9 mouse cellular contexts compared by ENCODE assay signal in the genomic region with DNA sequence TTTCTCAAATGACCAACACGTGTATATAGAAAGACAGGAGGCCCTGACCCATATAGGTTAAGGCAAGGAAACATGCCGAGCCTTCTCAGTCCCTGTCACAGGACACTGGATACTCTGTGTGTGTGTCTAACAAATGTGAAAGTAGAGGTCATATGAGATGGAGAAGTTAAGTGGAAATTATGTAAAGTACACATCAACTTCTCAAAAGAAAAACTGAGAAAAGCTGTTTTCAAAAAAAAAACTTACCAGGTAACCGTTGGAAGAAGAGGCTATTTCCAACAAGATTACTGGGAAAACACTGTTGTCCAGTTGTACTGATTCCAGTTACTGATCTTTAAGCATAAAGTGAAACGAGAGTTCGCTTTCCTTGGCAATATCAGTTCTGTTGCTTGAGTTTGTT. TPM values are rescaled to one million over a fixed set of nuclear protein-coding genes. Genes with fewer than 3 reads are reported as not detected.
A peak's percentile ranks its signal among the peaks of the same experiment; 100 is the strongest.
DNase-seq lines count a peak whose midpoint lies in the region; ATAC-seq lines count a peak whose summit lies in the region.
"Had no signal": no experiment of that assay in that cellular context is flagged by ENCODE, and none has a peak within 500 bp of the region (broad histone marks: within the 10 kb centered on the region; RNA-seq: fewer than 3 reads in every experiment).

No protein-coding gene starts in this region.

- DNase-seq in liver, embryonic 11.5 days (ENCODE audit: low spot score), result no peak
- DNase-seq in liver, result no peak
- DNase-seq in splenic B cell, adult 2 months (ENCODE audit: low read depth, low spot score), result peak; percentile 44
- no peak for DNase-seq in cerebellum, postnatal 10 days
- DNase-seq: cerebellum, adult 18-20 months; gastrocnemius, postnatal 14 days had no signal

- no peak for ATAC-seq in liver, embryonic 11.5 days (replicated peaks; ENCODE audit: low FRiP score)
- ATAC-seq in forebrain, embryonic 13.5 days, result no peak
- no peak for ATAC-seq in limb, embryonic 15.5 days (ENCODE audit: insufficient number of reproducible peaks, low FRiP score, low TSS enrichment, low read depth)
- no peak for ATAC-seq in erythroblast, adult 5-6 weeks (replicated peaks; ENCODE audit: low FRiP score, poor library complexity, severe bottlenecking)

- no peaks in the 10 kb centered on the region for H3K27me3 ChIP-seq in liver, embryonic 11.5 days (replicated peaks; ENCODE audit: control insufficient read depth, insufficient read depth, low read length)
- no peaks in the 10 kb centered on the region for H3K27me3 ChIP-seq in forebrain, embryonic 13.5 days
- no peaks in the 10 kb centered on the region for H3K27me3 ChIP-seq in limb, embryonic 15.5 days
- no peaks in the 10 kb centered on the region for H3K27me3 ChIP-seq in splenic B cell, adult 2 months (ENCODE audit: control insufficient read depth, insufficient read depth, low read length, poor library complexity, severe bottlenecking)

- no peaks in the 10 kb centered on the region for H3K9me3 ChIP-seq in liver, embryonic 11.5 days (ENCODE audit: control insufficient read depth, low read length)
- no peaks in the 10 kb centered on the region for H3K9me3 ChIP-seq in forebrain, embryonic 13.5 days (replicated peaks)
- H3K9me3 ChIP-seq in limb, embryonic 15.5 days, result no peaks in the 10 kb centered on the region

- peak overlapping the region; percentile 96; the same call in 1 of the 2 replicates for H3K4me3 ChIP-seq in liver, embryonic 11.5 days (ENCODE audit: low read depth, low read length)
- H3K4me3 ChIP-seq in forebrain, embryonic 13.5 days, result peak overlapping the region; percentile 88
- H3K4me3 ChIP-seq in limb, embryonic 15.5 days, result peak overlapping the region; percentile 97

- H3K9ac ChIP-seq in liver, embryonic 11.5 days (ENCODE audit: low read depth, low read length), result no peak overlapping the region
- H3K9ac ChIP-seq in forebrain, embryonic 13.5 days, result no peak overlapping the region
- no peak overlapping the region for H3K9ac ChIP-seq in limb, embryonic 15.5 days

- H3K4me2 ChIP-seq in liver, embryonic 11.5 days, result peak overlapping the region; percentile 84
- peak overlapping the region; percentile 89 for H3K4me2 ChIP-seq in forebrain, embryonic 13.5 days
- H3K4me2 ChIP-seq in limb, embryonic 15.5 days, result 0 out of 2 replicates have a peak overlapping the region, but pooled peaks have one; percentile 83

- 83% methylated on average over 5 of the region's 5 CpGs for WGBS in liver, embryonic 11.5 days
- WGBS in forebrain, embryonic 13.5 days, result 87% methylated on average over 5 of the region's 5 CpGs
- 88% methylated on average over 5 of the region's 5 CpGs for WGBS in limb, embryonic 15.5 days

- H3K4me1 ChIP-seq in liver, embryonic 11.5 days (replicated peaks; ENCODE audit: control insufficient read depth, insufficient read depth, low read length), result peaks cover 4% of the 10 kb centered on the region; the same call in 1 of the 2 replicates
- H3K4me1 ChIP-seq in forebrain, embryonic 13.5 days, result peaks cover 12% of the 10 kb centered on the region
- H3K4me1 ChIP-seq in limb, embryonic 15.5 days, result peaks cover 4% of the 10 kb centered on the region; the same call in 1 of the 2 replicates

- H3K36me3 ChIP-seq in liver, embryonic 11.5 days (ENCODE audit: control insufficient read depth, insufficient read depth, low read length), result peaks cover 2% of the 10 kb centered on the region; the same call in 1 of the 2 replicates
- peaks cover 12% of the 10 kb centered on the region for H3K36me3 ChIP-seq in forebrain, embryonic 13.5 days (ENCODE audit: poor library complexity, severe bottlenecking)
- H3K36me3 ChIP-seq in limb, embryonic 15.5 days, result peaks cover 18% of the 10 kb centered on the region; the same call in 1 of the 2 replicates
- H3K36me3 ChIP-seq in splenic B cell, adult 2 months (ENCODE audit: control insufficient read depth, insufficient read depth, low read length, poor library complexity, severe bottlenecking), result peaks cover 3% of the 10 kb centered on the region; the same call in 1 of the 2 replicates

- H3K27ac ChIP-seq in liver, embryonic 11.5 days (ENCODE audit: low read depth, low read length), result no peak overlapping the region
- H3K27ac ChIP-seq in forebrain, embryonic 13.5 days, result no peak overlapping the region; the same call in 1 of the 2 replicates
- no peak overlapping the region for H3K27ac ChIP-seq in limb, embryonic 15.5 days

RNA-seq across cellular contexts. Expression of gene Cnbd2, which starts 1.2 kb away (rescaled TPM):
- 2.6 and 2.9 TPM in 2 replicates for polyA plus RNA-seq in liver, embryonic 11.5 days (2014; fragmentation: Nextera tagmentation; extraction: Ambion mirVana)
- 5.4 and 5.7 TPM in 2 replicates for polyA plus RNA-seq in forebrain, embryonic 13.5 days (2015; fragmentation: Nextera tagmentation; extraction: Ambion mirVana)
- polyA plus RNA-seq in limb, embryonic 15.5 days (2015; fragmentation: Nextera tagmentation; extraction: Ambion mirVana), result 3.8 and 3.9 TPM in 2 replicates
- 0.38 and 1.0 TPM in 2 replicates for total RNA-seq in erythroblast, adult 5-6 weeks (2015; ENCODE audit: low replicate concordance)
- 1.4 TPM in 1 of 2 replicates, not detected in the other for total RNA-seq in erythroblast, adult 5-6 weeks (2017; ENCODE audit: low replicate concordance)

RNA-seq across cellular contexts. Expression of gene Scand1, which starts 1.6 kb away (rescaled TPM):
- polyA plus RNA-seq in liver, embryonic 11.5 days (2014; fragmentation: Nextera tagmentation; extraction: Ambion mirVana), result 58.9 and 63.6 TPM in 2 replicates
- 72.2 and 85.3 TPM in 2 replicates for polyA plus RNA-seq in forebrain, embryonic 13.5 days (2015; fragmentation: Nextera tagmentation; extraction: Ambion mirVana)
- 56.0 and 68.1 TPM in 2 replicates for polyA plus RNA-seq in limb, embryonic 15.5 days (2015; fragmentation: Nextera tagmentation; extraction: Ambion mirVana)
- total RNA-seq in erythroblast, adult 5-6 weeks (2015; ENCODE audit: low replicate concordance), result 2.3 TPM in 1 of 2 replicates, not detected in the other
- 1.9 and 16.4 TPM in 2 replicates for total RNA-seq in erythroblast, adult 5-6 weeks (2017; ENCODE audit: low replicate concordance)
